Mouse (Mus musculus): ENCODE measurements around the gene Tas2r122. TPM values are rescaled to one million over a fixed set of nuclear protein-coding genes. Genes with fewer than 3 reads are reported as not detected.

The Tas2r122 gene
- total RNA-seq (2021) (not detected), polyA plus RNA-seq (2012; rRNA removed) (not detected in 2 replicates)
- long read RNA-seq = 0 reads

DNA sequence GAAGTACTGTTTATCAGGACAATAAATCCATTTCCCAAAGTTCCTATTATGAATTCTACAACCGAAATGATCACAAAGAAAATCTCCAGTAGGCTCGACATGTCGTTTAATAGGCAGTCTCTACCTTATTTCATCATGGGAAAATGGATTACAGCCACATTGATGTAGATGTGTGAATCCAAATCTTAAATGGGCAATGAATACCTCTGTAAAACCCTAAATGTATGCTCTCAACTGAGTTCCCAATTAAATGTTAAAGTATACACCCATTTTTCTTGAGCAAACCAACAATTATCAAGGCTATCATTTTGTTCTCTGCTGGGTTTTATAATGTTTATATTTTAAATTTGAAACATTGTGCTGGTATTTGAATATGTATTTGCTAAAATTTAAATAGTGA, at the start of gene Tas2r122:
TSS of gene Tas2r122 (minus strand) at position 101 of the 400 bp plus-strand sequence.
- DNase-seq = no peak

DNA sequence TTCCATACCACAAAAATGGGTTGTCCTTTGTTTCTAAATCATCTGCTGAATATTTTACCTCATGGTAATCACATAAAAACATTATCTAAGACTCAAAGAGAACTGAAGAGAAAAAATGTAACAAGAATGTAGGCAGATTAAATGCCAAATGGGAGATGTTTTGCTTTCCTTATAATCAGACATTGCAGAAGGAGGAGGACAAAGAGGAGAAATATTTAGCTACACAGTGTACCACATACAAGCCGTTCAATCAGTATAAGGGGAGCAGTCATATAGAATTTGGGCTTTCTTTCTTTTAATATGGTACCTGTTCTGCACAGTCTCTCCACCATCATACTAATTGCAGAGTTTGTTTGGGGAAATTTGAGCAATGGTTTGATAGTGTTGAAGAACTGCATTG, 42.7 kb upstream of the Tas2r122 start, which contains the start of gene Tas2r124:
TSS of gene Tas2r124 (plus strand) at position 301 of the 400 bp plus-strand sequence.
- no peak for DNase-seq

DNA sequence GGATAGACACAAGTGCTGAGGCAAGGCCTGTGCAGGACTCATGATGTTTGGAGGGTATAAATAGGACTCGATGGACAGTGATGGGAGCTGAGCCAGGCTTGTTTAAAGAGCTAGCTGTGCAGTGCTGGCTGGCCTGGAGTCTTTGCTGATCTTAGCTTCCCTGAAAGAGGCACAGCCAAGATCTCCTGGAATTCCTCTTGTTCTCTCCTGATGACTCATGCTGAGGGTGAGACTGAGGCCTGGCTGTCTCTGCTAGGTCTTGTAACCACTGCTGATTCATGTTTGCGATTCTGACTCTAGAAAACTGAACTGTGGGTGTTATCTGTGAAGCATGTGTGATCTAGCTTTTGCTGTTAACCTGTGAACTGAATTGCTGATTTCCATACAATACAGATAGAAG, 38.5 kb upstream of the Tas2r122 start:
- peak; percentile 38 for DNase-seq

DNA sequence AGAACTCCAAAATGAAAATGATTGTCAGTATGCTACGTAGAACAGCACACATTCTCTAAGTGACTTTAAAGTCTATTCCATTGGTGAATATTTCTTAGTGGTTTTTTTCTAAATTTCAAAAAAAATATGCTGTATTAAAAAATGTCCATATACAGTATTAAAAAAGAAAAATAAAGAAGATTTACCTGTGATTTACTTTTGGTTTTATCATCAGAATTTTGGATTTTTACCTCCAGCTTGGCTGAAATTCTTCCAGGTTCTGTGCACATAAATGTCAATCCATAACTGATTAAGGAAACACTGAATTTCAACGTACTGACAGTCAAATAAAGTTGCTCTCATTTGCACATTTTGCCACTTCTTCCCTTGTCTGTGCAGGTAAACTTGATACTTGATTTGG, 26.2 kb upstream of the Tas2r122 start, which contains the start of gene Tas2r115:
TSS of gene Tas2r115 (minus strand) at position 101 of the 400 bp plus-strand sequence.
- no peak for DNase-seq

DNA sequence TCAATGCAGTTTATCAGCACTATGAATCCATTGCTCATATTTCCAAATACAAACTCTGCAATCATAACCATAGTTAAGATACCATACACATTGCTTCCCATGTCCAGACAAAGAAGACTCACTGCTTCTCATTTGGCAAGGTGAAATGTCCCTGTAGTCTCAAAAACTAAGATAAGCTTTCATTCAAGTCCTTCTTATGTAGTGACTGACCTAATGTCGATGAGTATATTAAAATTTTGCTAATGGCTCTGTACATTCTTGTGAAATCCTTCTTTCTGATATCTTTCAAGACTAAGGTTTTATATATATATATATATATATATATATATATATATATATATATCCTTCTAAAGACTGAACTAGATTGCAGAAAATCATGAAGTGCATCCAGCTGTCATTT, 10.8 kb downstream of the Tas2r122 start, which contains the start of gene Tas2r121:
TSS of gene Tas2r121 (minus strand) at position 101 of the 400 bp plus-strand sequence.
- DNase-seq = no peak

DNA sequence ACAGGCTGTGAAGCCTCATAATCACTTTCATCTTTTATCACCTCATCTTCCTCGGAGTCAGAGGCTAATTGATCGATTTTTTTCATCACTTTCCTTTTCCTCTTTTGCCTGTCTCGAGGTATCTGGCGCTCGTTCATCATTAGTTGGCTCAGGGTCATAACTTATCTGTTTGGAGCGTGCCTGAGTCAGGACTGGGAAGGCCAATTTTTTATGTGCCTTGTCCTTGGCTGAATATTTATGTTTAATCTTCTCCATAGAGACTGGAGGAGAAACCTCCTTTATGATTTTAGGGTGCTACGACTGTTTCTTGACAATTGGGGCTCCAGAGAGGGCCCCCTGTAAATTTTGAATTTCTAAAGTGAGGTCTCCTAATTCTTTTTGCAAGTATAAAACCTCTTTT, 20.1 kb downstream of the Tas2r122 start:
- peak; percentile 50 for DNase-seq

Other genes starting within 250 kb of the Tas2r122 start
- gene Prh1, start 142.1 kb downstream of the Tas2r122 start, total RNA-seq (2021) = not detected
- gene Prh1, start 142.1 kb downstream of the Tas2r122 start, polyA plus RNA-seq (2012; rRNA removed) = not detected in 2 replicates
- not detected for gene Prp2, start 116.0 kb downstream of the Tas2r122 start, total RNA-seq (2021)
- gene Prp2, start 116.0 kb downstream of the Tas2r122 start, polyA plus RNA-seq (2012; rRNA removed) = not detected in 2 replicates
- gene A630073D07Rik, start 60.4 kb downstream of the Tas2r122 start, total RNA-seq (2021) = not detected
- gene A630073D07Rik, start 60.4 kb downstream of the Tas2r122 start, polyA plus RNA-seq (2012; rRNA removed) = not detected in 2 replicates
- not detected for gene Tas2r120, start 55.0 kb downstream of the Tas2r122 start, total RNA-seq (2021)
- gene Tas2r120, start 55.0 kb downstream of the Tas2r122 start, polyA plus RNA-seq (2012; rRNA removed) = not detected in 2 replicates
- gene Tas2r121, start 10.9 kb downstream of the Tas2r122 start, total RNA-seq (2021) = not detected
- not detected in 2 replicates for gene Tas2r121, start 10.9 kb downstream of the Tas2r122 start, polyA plus RNA-seq (2012; rRNA removed)
- gene Tas2r115, start 26.1 kb upstream of the Tas2r122 start, total RNA-seq (2021) = not detected
- not detected in 2 replicates for gene Tas2r115, start 26.1 kb upstream of the Tas2r122 start, polyA plus RNA-seq (2012; rRNA removed)
- not detected for gene Tas2r124, start 42.8 kb upstream of the Tas2r122 start, total RNA-seq (2021)
- gene Tas2r124, start 42.8 kb upstream of the Tas2r122 start, polyA plus RNA-seq (2012; rRNA removed) = not detected in 2 replicates
- gene Tas2r102, start 50.2 kb upstream of the Tas2r122 start, total RNA-seq (2021) = not detected
- gene Tas2r102, start 50.2 kb upstream of the Tas2r122 start, polyA plus RNA-seq (2012; rRNA removed) = not detected in 2 replicates
- not detected for gene Tas2r136, start 66.2 kb upstream of the Tas2r122 start, total RNA-seq (2021)
- gene Tas2r136, start 66.2 kb upstream of the Tas2r122 start, polyA plus RNA-seq (2012; rRNA removed) = not detected in 2 replicates
- not detected for gene Tas2r117, start 90.9 kb upstream of the Tas2r122 start, total RNA-seq (2021)
- not detected in 2 replicates for gene Tas2r117, start 90.9 kb upstream of the Tas2r122 start, polyA plus RNA-seq (2012; rRNA removed)
- not detected for gene Tas2r123, start 135.2 kb upstream of the Tas2r122 start, total RNA-seq (2021)
- gene Tas2r123, start 135.2 kb upstream of the Tas2r122 start, polyA plus RNA-seq (2012; rRNA removed) = not detected in 2 replicates
- not detected for gene Tas2r116, start 143.5 kb upstream of the Tas2r122 start, total RNA-seq (2021)
- not detected in 2 replicates for gene Tas2r116, start 143.5 kb upstream of the Tas2r122 start, polyA plus RNA-seq (2012; rRNA removed)
- not detected for gene Tas2r110, start 156.1 kb upstream of the Tas2r122 start, total RNA-seq (2021)
- gene Tas2r110, start 156.1 kb upstream of the Tas2r122 start, polyA plus RNA-seq (2012; rRNA removed) = not detected in 2 replicates
- gene Tas2r113, start 181.1 kb upstream of the Tas2r122 start, total RNA-seq (2021) = not detected
- gene Tas2r113, start 181.1 kb upstream of the Tas2r122 start, polyA plus RNA-seq (2012; rRNA removed) = not detected in 2 replicates
- gene Tas2r125, start 197.7 kb upstream of the Tas2r122 start, total RNA-seq (2021) = not detected
- not detected in 2 replicates for gene Tas2r125, start 197.7 kb upstream of the Tas2r122 start, polyA plus RNA-seq (2012; rRNA removed)
- gene Tas2r129, start 239.2 kb upstream of the Tas2r122 start, total RNA-seq (2021) = not detected
- not detected in 2 replicates for gene Tas2r129, start 239.2 kb upstream of the Tas2r122 start, polyA plus RNA-seq (2012; rRNA removed)
- not detected for gene Tas2r131, start 246.0 kb upstream of the Tas2r122 start, total RNA-seq (2021)
- not detected in 2 replicates for gene Tas2r131, start 246.0 kb upstream of the Tas2r122 start, polyA plus RNA-seq (2012; rRNA removed)

Measured in adrenal gland, adult 2 months (tissue).